Mouse (Mus musculus): Measurements from ENCODE around the gene Cpn2. TPM values are rescaled to one million over a fixed set of nuclear protein-coding genes. Genes with fewer than 3 reads are reported as not detected.

Gene Cpn2
- polyA plus RNA-seq (2012; ENCODE audit: insufficient read depth, low replicate concordance) = not detected in 2 replicates

DNA sequence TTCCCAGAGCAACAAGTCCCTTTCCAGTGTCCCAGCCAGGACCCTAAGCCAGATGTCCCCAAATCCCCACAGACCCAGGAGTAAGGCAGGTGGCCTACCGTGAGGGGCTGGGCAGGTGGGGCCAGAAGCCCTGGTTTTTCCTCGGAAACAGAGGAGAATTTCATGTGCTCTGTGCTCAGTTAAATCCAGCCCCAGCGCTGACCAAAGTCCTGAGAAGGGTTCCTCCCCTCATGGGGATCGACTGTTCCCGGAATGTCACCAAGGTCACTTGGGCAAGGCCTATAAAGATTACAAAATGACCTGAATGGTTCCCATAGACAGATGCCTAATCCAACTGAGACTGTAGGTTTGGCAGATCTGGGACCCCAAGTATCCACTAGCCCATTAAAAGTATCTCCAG, at the start of gene Cpn2:
Gene Cpn2 (minus strand): TSS at position 141 of the 400 bp plus-strand sequence.
- Histone ChIP-seq H3K27me3 (replicated peaks) (peaks cover 16% of the 10 kb centered on the region), H3K36me3 (replicated peaks; ENCODE audit: low read length) (no peaks in the 10 kb centered on the region), H3K9me3 (no peaks in the 10 kb centered on the region), H3K4me1 (peaks cover 68% of the 10 kb centered on the region), H3K4me3 (replicated peaks) (no peak within 1 kb of the TSS)
- TF ChIP-seq GATA1 (IDR thresholded peaks at IDR 0.05; ENCODE audit: borderline replicate concordance, low read length) (no peak), FLI1 (IDR thresholded peaks at IDR 0.05; ENCODE audit: low read length) (no peak)

DNA sequence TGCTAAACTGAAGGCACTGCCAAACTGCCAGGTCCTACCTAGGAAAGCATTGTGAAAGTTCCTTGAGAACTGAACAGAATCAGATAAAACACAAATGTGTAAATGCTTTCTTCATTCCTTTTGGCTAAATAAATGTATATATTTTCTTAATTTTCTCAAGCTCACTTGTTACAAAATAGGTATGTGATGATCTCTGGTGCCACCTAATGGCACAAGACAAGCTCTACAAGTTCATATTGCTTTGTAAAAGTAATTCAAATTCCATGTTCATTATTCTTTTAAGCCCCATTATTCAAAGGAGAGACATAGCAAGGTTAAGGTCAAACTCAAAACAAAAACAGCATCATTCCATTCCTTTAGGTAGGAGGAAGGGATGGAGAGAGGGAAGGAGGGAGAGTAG, 46.9 kb upstream of the Cpn2 start:
- Histone ChIP-seq H3K36me3 (replicated peaks; ENCODE audit: low read length) (peaks cover 34% of the 10 kb centered on the region), H3K27me3 (replicated peaks) (no peaks in the 10 kb centered on the region), H3K4me3 (replicated peaks) (no peak overlapping the region), H3K9me3 (no peaks in the 10 kb centered on the region), H3K4me1 (peaks cover 48% of the 10 kb centered on the region)
- TF ChIP-seq GATA1 (IDR thresholded peaks at IDR 0.05; ENCODE audit: borderline replicate concordance, low read length) = no peak
- no peak for TF ChIP-seq FLI1 (IDR thresholded peaks at IDR 0.05; ENCODE audit: low read length)

GRCm38 (mm10) chr16:30310647-30311046, 43.3 kb upstream of the Cpn2 start, which contains the start of gene Gp5:
Gp5 (minus strand) TSS chr16:30310779.
- peaks cover 67% of the 10 kb centered on the region for H3K4me1 ChIP-seq
- H3K36me3 ChIP-seq (replicated peaks; ENCODE audit: low read length) = peaks cover 48% of the 10 kb centered on the region
- H3K4me3 ChIP-seq (replicated peaks) = peak within 1 kb of the TSS; percentile 94
- H3K27me3 ChIP-seq (replicated peaks) = no peaks in the 10 kb centered on the region
- TF ChIP-seq GATA1 (IDR thresholded peaks at IDR 0.05; ENCODE audit: borderline replicate concordance, low read length) = peak; percentile 79; the same call in 1 of the 3 replicates
- TF ChIP-seq FLI1 (IDR thresholded peaks at IDR 0.05; ENCODE audit: low read length) = no peak
- H3K9me3 ChIP-seq = no peaks in the 10 kb centered on the region

- Histone ChIP-seq H3K36me3 (replicated peaks; ENCODE audit: low read length) (peaks cover 49% of the 10 kb centered on the region), H3K9me3 (no peaks in the 10 kb centered on the region), H3K27me3 (replicated peaks) (no peaks in the 10 kb centered on the region), H3K4me1 (peaks cover 70% of the 10 kb centered on the region), H3K4me3 (replicated peaks) (peak overlapping the region; percentile 94)
- no peak for TF ChIP-seq FLI1 (IDR thresholded peaks at IDR 0.05; ENCODE audit: low read length)
- no peak for TF ChIP-seq GATA1 (IDR thresholded peaks at IDR 0.05; ENCODE audit: borderline replicate concordance, low read length)
These were observed 42.8 kb upstream of the Cpn2 start for GRCm38 (mm10) chr16:30310171-30310515.

- H3K36me3 ChIP-seq (replicated peaks; ENCODE audit: low read length) = peaks cover 47% of the 10 kb centered on the region
- H3K4me3 ChIP-seq (replicated peaks) = peak overlapping the region; percentile 94
- no peaks in the 10 kb centered on the region for H3K9me3 ChIP-seq
- TF ChIP-seq FLI1 (IDR thresholded peaks at IDR 0.05; ENCODE audit: low read length) (no peak), GATA1 (IDR thresholded peaks at IDR 0.05; ENCODE audit: borderline replicate concordance, low read length) (no peak)
- H3K4me1 ChIP-seq = peaks cover 75% of the 10 kb centered on the region
- H3K27me3 ChIP-seq (replicated peaks) = no peaks in the 10 kb centered on the region
These were observed 42.3 kb upstream of the Cpn2 start for GRCm38 (mm10) chr16:30309395-30310170.

DNA sequence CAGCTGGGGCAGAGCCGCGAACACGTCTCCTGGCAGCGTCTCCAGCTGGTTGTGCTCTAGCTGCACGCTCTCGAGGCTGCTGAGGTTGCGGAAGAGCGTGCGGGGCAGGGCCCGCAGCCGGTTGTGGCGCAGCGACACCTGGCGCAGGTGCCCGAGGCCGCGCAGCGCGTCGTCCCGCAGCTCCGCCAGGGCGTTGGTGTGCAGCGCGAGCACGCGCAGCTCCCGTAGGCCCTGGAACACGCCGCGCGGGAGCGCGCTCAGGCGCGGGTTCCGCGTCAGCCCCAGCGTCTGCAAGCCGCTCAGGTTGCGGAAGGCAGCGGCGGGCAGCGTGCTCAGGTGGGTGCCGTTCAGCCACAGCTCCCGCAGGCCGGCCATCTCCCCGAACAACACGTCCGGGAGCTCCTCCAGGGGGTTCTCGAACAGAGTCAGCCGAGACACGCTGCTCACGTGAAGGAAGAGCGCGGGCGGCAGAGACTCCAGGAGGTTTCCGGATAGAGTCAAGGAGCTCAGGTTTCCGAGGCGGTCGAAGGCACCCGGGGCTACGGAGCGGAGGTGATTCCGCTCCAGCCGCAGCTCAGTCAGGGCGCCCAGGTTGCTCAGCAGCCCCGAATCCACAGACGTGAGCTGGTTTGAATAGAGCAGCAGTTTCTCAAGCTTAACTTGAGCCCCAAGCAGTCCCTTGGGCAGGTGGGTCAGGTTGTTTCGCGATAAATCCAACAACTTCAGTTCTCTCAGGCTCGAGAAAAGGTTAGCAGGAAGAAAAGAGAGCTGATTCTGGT, 41.5 kb upstream of the Cpn2 start:
- Histone ChIP-seq H3K9me3 (no peaks in the 10 kb centered on the region), H3K4me3 (replicated peaks) (peak overlapping the region; percentile 94), H3K36me3 (replicated peaks; ENCODE audit: low read length) (peaks cover 55% of the 10 kb centered on the region), H3K4me1 (peaks cover 80% of the 10 kb centered on the region), H3K27me3 (replicated peaks) (no peaks in the 10 kb centered on the region)
- no peak for TF ChIP-seq GATA1 (IDR thresholded peaks at IDR 0.05; ENCODE audit: borderline replicate concordance, low read length)
- no peak for TF ChIP-seq FLI1 (IDR thresholded peaks at IDR 0.05; ENCODE audit: low read length)

DNA sequence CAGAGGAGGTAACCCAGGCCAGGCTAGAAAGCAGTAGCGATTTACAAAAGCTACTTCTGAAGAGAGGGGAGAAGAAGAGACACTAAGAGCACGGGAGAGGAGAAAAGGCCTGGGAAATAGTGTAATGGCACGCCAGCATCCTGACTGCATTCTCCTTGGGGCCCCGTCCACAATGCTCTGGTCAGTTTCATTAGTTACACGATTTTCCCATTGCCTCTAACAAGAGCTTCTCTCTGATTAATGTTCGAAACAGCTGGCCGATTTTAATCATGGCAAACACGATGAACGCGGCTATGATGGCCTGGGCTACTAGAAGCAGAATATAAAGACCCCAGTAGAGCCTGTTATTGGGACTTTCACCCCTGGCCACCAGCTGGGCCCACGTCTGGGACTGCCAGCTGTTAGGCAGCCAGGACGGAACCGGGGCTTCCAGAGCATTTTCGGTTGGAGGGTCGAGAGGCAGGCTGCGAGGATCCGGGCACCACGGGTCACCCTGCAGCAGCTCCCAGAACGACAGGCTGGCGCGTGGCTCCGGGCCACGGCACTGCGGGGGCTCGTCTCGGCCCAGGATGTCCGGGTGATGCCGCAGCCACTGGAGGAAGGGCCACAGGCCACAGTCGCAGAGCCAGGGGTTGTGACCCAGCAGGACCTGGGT, 40.8 kb upstream of the Cpn2 start:
- Histone ChIP-seq H3K9me3 (no peaks in the 10 kb centered on the region), H3K27me3 (replicated peaks) (no peaks in the 10 kb centered on the region), H3K36me3 (replicated peaks; ENCODE audit: low read length) (peaks cover 62% of the 10 kb centered on the region), H3K4me1 (peaks cover 84% of the 10 kb centered on the region), H3K4me3 (replicated peaks) (peak overlapping the region; percentile 94)
- TF ChIP-seq GATA1 (IDR thresholded peaks at IDR 0.05; ENCODE audit: borderline replicate concordance, low read length) = no peak
- TF ChIP-seq FLI1 (IDR thresholded peaks at IDR 0.05; ENCODE audit: low read length) = no peak

GRCm38 (mm10) chr16:30307306-30307705, 40.0 kb upstream of the Cpn2 start:
- Histone ChIP-seq H3K4me1 (peaks cover 85% of the 10 kb centered on the region), H3K9me3 (no peaks in the 10 kb centered on the region), H3K4me3 (replicated peaks) (peak overlapping the region; percentile 94), H3K27me3 (replicated peaks) (no peaks in the 10 kb centered on the region), H3K36me3 (replicated peaks; ENCODE audit: low read length) (peaks cover 62% of the 10 kb centered on the region)
- TF ChIP-seq FLI1 (IDR thresholded peaks at IDR 0.05; ENCODE audit: low read length) (no peak), GATA1 (IDR thresholded peaks at IDR 0.05; ENCODE audit: borderline replicate concordance, low read length) (no peak)

DNA sequence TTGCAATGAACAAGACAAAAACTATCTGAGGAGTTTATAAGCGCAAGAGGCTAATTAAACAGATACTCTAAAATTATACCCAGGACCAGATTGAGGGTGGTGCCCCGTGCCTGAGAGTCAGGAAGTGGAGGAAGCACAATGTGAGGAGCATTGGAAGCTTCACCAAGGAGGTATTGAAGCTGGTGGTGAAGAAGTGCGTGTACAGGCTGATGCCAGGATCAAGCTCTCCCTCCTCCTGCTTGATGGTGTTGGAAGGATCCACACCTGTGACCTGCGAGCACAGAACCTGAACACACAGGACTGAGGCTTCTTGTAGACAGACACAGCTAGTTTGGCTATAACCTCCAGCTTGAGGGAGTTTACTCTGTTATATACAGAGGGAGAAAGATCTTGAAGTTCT, 38.8 kb upstream of the Cpn2 start:
- H3K4me3 ChIP-seq (replicated peaks) = peak overlapping the region; percentile 84
- no peak for TF ChIP-seq FLI1 (IDR thresholded peaks at IDR 0.05; ENCODE audit: low read length)
- TF ChIP-seq GATA1 (IDR thresholded peaks at IDR 0.05; ENCODE audit: borderline replicate concordance, low read length) = no peak
- H3K4me1 ChIP-seq = peaks cover 73% of the 10 kb centered on the region
- H3K27me3 ChIP-seq (replicated peaks) = peaks cover 5% of the 10 kb centered on the region
- H3K9me3 ChIP-seq = no peaks in the 10 kb centered on the region
- H3K36me3 ChIP-seq (replicated peaks; ENCODE audit: low read length) = peaks cover 62% of the 10 kb centered on the region
